Mouse (Mus musculus) c-Kit-positive CD71-positive TER-119-positive erythroid progenitor cells, embryonic 14.5 days (primary cell): ENCODE measurements at regions not wholly inside any gene's neighbourhood (a gene's known extent, or its start where the extent isn't known, plus 50 kb on each side); places are given as distances from the start of the nearest gene placed in this dataset.
A peak's percentile ranks its signal among the peaks of the same experiment; 100 is the strongest.

Experiments
- DNase-seq: peaks from one replicate; pipeline ENCODE4 v3.0.0-alpha.2; 2013; ENCODE audit warnings: low spot score

- no peak for DNase-seq
These were observed 111.7 kb upstream of the Vangl1 start for GRCm38 (mm10) chr3:102316151-102316550.

DNA sequence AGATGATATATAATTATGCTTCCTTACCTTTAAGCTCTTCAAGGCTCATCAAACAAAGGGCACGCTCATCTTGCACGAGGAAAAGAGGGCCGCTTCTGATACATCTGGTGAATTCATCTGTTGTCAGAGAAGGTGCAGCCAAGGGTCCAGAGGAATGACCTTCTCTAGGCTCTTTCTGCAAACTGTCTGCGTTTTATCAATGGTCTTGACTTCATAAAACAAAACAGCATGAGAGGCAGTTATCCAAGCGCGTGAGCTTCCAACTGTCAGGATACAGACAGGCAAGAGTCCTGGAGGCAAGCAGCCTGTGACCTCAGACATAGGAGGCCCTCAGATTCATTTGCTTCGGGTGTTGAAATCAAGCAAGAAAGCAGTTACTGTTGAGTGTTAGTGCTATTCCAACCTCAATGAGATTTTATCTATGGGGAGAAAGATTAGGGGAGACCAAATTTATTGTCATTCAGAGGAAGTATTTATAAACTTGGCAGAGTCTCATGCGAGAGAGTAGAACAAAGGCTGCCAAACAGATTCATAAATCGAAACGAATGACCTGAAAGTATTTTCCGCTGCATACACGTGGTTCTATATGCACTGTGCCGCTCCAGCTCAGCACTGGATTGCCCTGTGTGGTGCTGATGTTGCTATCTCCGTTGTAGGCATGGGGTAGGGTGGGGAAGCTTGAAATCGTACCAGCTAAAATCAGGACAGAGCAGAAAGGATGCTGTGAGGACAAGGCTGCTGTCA lies 107.2 kb upstream of the Vangl1 start:
- no peak for DNase-seq

DNA sequence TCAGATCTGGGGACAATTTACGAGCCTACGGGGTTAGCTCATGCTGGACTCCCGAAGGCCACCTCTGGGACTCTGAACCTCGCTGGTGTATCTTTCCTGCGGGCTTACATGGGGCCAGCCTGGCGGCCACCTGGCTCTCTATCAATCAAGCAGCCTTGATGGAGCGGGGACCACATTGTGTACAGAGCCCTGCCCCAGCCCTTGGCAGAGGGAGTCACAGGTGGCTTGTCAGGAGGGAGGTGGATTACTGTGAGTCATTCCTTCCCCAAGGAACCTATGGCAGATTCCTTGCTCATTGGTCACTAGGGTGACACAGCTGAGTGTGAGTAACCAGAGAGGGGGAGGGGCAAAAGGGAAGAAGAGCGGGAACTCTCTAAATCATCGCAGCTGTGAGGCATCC lies 105.8 kb upstream of the Vangl1 start:
- DNase-seq = no peak

DNA sequence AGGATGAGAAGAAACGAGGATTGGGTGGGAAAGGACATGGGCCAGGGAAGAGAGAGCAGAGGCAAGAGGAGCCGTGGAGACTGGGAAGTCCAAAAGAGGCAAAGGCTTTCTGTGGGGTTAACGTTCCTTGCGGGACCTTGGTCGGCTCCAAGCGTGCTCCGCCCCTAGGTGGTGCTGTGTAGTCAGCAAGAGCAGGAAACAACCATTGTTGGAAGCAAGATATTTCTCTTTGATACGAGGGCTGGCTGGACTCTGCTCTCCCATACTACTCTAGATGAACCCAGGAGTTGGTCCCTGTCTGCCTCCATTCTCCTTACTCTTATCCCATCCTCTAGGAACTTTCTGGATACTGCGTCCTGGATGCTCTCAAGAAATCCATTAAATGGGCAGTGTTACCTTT lies 105.3 kb upstream of the Vangl1 start:
- DNase-seq = no peak

DNA sequence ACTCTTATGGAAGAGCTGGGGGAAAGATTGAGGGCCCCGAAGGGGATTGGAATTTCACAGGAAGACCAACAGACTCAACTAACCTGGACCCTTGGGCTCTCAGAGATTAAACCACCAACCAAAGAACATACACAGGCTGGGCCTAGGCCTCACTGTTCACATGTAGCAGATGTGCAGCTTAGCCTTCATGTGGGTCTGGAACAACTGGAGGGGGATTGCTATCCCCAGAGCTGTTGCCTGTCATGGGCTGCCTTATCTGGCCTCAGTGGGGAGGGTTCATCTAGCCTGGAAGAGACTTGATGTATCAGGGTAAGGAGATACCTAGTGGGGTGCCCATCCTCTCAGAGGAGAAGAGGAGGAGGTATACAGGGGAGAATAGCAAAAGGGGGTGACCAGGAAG lies 103.2 kb upstream of the Vangl1 start:
- no peak for DNase-seq

DNA sequence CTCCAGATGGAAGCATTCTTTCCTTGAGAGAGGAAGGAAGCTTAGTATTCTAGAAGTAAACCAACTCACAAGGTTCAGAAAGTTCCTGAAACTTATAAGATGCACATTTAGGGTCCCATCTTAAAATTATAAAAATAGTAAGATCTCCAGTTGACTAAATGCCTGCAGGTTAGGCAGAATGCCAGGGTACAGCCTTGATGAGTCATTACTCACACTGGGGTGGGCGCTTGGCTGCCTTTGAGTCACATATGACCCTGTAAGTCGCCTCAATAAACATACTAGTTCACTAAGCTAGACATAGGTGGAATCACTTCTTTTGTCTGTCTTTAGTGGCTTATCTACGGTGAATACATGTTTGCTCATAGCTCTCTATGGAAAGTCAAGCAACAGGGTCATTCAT lies 87.9 kb upstream of the Vangl1 start:
- DNase-seq = no peak

GRCm38 (mm10) chr3:102281983-102282382 lies 77.5 kb upstream of the Vangl1 start:
- DNase-seq = no peak

DNA sequence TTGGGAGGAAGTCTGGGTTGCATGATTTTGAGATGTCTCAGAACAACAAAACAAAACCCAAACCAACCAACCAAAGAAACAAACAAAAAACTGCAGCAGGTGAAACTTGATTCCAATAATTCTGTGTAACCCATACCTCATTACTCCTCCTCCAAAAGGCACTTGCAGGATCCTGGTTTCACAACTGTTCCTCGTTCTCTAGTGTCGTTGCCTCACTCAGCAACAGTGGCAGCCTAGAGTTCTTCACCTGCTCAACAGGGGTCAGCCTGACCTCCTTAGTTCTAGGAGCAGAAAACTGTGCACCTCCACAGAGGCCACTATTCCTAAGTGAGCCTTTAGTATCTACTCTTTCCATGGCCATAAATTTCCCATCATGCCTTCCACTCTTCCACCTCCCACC lies 72.3 kb upstream of the Vangl1 start:
- DNase-seq = no peak

GRCm38 (mm10) chr3:102276283-102276682 lies 71.8 kb upstream of the Vangl1 start:
- no peak for DNase-seq

GRCm38 (mm10) chr3:102275256-102276022 lies 70.9 kb upstream of the Vangl1 start:
- no peak for DNase-seq

DNA sequence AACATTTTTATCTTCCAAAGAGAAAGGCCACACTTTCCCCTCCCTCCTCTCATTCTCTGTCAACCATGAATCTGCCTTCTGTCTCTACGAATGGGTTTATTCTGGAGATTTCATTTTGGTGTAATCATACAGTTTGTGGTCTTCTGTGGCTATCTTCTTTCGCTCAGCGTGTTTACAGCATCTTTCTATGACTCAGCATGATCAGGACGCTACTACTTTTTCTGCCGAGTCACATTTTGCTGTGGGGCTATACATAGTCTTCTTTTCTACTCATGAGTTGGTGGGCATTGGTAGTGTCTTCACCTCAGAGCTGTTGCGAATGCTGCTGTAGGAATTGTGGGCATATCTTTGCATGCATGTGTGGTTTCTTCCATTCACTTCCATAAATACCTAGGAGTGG lies 66.3 kb upstream of the Vangl1 start:
- peak; percentile 1 for DNase-seq

GRCm38 (mm10) chr3:102270257-102270656 lies 65.8 kb upstream of the Vangl1 start:
- no peak for DNase-seq

DNA sequence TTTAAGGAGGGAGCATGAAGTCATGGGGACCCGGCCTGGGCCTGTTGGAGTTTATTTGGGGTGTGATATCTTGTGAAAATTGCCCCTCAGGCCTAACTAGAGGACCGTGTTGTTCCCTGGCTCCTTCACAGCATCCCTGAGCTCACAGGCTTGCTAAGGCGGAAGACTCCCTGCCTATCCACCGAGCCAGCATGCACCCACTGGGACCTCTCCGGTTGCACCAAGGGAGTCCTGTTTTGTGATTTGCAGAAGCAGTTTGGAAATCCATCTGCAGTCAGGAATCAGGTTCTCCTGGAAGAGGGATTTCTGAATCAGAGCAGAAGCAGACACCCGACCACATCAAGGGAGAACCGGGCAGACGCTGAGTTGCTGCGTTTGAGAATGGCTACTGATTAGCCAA lies 61.6 kb upstream of the Vangl1 start:
- no peak for DNase-seq

DNA sequence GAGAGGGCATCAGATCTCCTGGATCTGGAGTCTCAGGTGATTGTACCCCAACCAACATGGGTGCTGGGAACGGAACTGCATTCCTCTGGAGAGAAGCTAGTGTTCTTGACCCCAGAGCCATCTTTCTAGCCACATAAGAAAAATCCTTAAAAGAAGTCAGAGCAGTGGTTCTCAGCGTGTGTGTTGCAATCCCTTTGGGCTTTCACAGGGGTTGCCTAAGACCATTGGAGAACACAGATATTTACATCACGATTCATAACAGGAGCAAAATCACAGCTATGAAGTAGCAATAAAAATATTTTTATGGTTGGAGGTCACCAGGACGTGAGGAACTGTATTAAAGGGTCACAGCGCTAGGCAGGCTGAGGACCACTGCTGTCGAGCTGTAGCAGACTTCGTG lies 60.7 kb upstream of the Vangl1 start:
- DNase-seq = no peak

DNA sequence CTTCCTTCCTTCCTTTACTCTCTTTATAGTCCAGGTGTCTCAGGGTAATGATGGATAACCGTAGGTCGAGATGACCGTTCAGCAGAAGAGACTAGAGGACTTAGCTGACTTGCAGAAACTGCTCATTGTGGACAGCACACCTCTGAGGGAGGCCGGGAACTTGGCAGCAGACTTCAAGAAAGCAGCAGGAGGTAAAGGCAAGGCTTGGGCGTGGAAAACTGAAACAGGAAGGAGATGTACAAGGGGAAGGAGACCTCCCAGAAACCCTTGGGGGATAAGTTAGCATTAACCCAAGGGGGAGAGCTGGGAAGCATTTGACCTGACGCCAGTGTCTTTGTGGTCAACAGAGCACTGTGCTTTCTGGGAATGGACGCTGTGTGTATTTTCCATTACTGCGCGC lies 58.8 kb upstream of the Vangl1 start:
- no peak for DNase-seq

DNA sequence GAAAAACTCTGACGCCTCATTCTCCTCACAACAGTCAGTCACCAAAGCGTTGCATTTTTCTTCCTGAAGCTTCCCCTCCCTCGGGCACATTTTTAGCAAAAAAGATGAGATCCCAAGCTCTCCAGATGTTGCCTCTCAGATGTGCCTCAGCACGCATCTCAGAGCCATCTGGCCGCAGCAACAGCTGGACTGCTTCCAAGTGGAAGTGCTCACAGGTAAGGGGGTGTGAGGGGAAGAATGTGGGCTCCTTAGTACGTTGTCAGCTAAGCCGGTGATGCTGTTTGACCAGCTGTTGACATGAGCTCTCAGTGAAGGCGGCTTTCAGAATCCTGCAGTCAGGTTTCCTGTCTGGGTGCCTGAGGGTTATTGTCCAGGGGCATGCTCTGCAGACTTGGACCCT lies 58.2 kb upstream of the Vangl1 start:
- no peak for DNase-seq

- no peak for DNase-seq
These were observed 57.0 kb upstream of the Vangl1 start for GRCm38 (mm10) chr3:102261517-102261916.
